Mouse (Mus musculus) stomach, postnatal 0 days (tissue): Measurements from ENCODE around the gene Fgf10.

Source experiments
- CTCF ChIP-seq: IDR thresholded peaks from 2 replicates; pipeline ENCODE4 v1.5.1; 2016; ENCODE audit warnings: antibody characterized with exemption, low read depth, mild to moderate bottlenecking, moderate library complexity
- EP300 ChIP-seq: optimal IDR thresholded peaks from 2 replicates; pipeline ENCODE3; 2016; ENCODE audit warnings: antibody characterized with exemption

DNA sequence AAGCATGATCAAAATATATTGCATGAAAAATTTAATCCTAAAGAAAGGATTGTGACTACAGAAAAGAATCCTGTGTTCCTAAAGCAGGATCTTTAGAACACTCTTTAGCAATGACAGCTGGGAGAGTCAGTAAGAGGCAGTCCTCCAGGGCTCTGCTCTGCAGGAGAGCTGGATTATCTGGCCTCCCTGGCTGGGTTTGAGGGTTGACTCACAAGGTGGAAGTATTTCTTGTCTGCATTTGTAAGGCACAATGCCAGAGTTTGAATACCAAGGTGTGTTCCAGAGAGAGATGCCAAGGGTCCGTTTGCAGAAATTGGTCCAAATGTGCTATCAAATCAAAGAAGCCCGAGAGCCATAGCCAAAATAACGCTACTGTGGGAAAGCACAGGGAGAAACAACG is 25.5 kb downstream of the Fgf10 start:
- no peak for TF ChIP-seq EP300
- TF ChIP-seq CTCF, result no peak
